Comparison of ENCODE assay signal across 14 mouse cellular contexts in genomic region chr5:148179231-148179630, GRCm38 (mm10).
"Had no signal": no experiment of that assay in that cellular context is flagged by ENCODE, and none has a peak within 500 bp of the region (broad histone marks: within the 10 kb centered on the region; RNA-seq: fewer than 3 reads in every experiment).

No protein-coding gene starts in this region.

- H3K27me3 ChIP-seq: limb, embryonic 12.5 days; liver, embryonic 13.5 days; lung, embryonic 15.5 days; megakaryocyte, embryonic 14.5 days; neural tube, embryonic 12.5 days had no signal

- ATAC-seq: liver, postnatal 0 days had no signal

- H3K9me3 ChIP-seq: liver, embryonic 13.5 days; lung, embryonic 15.5 days had no signal

- H3K36me3 ChIP-seq: limb, embryonic 12.5 days; liver, embryonic 13.5 days; lung, embryonic 15.5 days; neural tube, embryonic 12.5 days had no signal

- H3K4me2 ChIP-seq: limb, embryonic 12.5 days; liver, embryonic 13.5 days; lung, embryonic 15.5 days; neural tube, embryonic 12.5 days had no signal

- H3K4me1 ChIP-seq: liver, embryonic 13.5 days; megakaryocyte, embryonic 14.5 days had no signal

- DNase-seq: kidney, postnatal 14 days; liver; liver, embryonic 13.5 days; liver, postnatal 0 days; lung, postnatal 14 days; midbrain, embryonic 14.5 days; right cerebral cortex, adult 18-20 months; right cerebral cortex, postnatal 25 days; thymus, postnatal 4 days had no signal

- H3K9ac ChIP-seq: limb, embryonic 12.5 days; liver, embryonic 13.5 days; liver, postnatal 0 days; lung, embryonic 15.5 days; neural tube, embryonic 12.5 days had no signal

- H3K4me3 ChIP-seq: limb, embryonic 12.5 days; liver, embryonic 13.5 days; lung, embryonic 15.5 days; megakaryocyte, embryonic 14.5 days; neural tube, embryonic 12.5 days had no signal

- H3K27ac ChIP-seq: limb, embryonic 12.5 days; liver, embryonic 13.5 days; lung, embryonic 15.5 days; macrophage; neural tube, embryonic 12.5 days had no signal
